In genomic region chr10:70563636-70564035, GRCm38 (mm10) we compare ENCODE assay signal across 9 mouse cellular contexts.
DNase-seq lines count a peak whose midpoint lies in the region; ATAC-seq and TF ChIP-seq lines count a peak whose summit lies in the region.
"Had no signal": no experiment of that assay in that cellular context is flagged by ENCODE, and none has a peak within 500 bp of the region (broad histone marks: within the 10 kb centered on the region; RNA-seq: fewer than 3 reads in every experiment).

No protein-coding gene starts in this region.

- no peak overlapping the region for H3K9ac ChIP-seq in forebrain, embryonic 11.5 days (ENCODE audit: low read length)
- H3K9ac ChIP-seq in forebrain, embryonic 15.5 days (replicated peaks) = no peak overlapping the region
- H3K9ac ChIP-seq in ES-E14 (ENCODE audit: insufficient read depth, low read depth, low read length, poor library complexity, severe bottlenecking) = no peak overlapping the region
- H3K9ac ChIP-seq: hindbrain, embryonic 15.5 days had no signal

- peak; percentile 78 for DNase-seq in forebrain, embryonic 11.5 days (ENCODE audit: low spot score)
- DNase-seq in ES-E14 (ENCODE audit: low read depth, low spot score) = peak; percentile 20
- peak; percentile 89 to 92 for DNase-seq in cerebellum, postnatal 10 days
- DNase-seq in gastrocnemius, postnatal 25 days = peak; percentile 19
- peak; percentile 54 to 88 for DNase-seq in layer of hippocampus, postnatal 25 days (ENCODE audit: extremely low spot score in 1 of 2, low spot score in 1 of 2)
- DNase-seq in urinary bladder, adult 2 months (ENCODE audit: low spot score) = peak; percentile 35

- no peak overlapping the region for H3K27ac ChIP-seq in forebrain, embryonic 11.5 days (ENCODE audit: low read depth, low read length)
- no peak overlapping the region for H3K27ac ChIP-seq in forebrain, embryonic 15.5 days (replicated peaks)
- no peak overlapping the region for H3K27ac ChIP-seq in ES-E14 (ENCODE audit: insufficient read depth, low read depth, low read length, poor library complexity, severe bottlenecking)

- H3K36me3 ChIP-seq in forebrain, embryonic 11.5 days (ENCODE audit: control insufficient read depth, insufficient read depth, low read length) = no peaks in the 10 kb centered on the region
- peaks cover 26% of the 10 kb centered on the region; the same call in 1 of the 2 replicates for H3K36me3 ChIP-seq in forebrain, embryonic 15.5 days
- no peaks in the 10 kb centered on the region; the same call in 1 of the 2 replicates for H3K36me3 ChIP-seq in ES-E14 (ENCODE audit: control insufficient read depth, insufficient read depth, low read length, poor library complexity, severe bottlenecking)

- 29% methylated on average over 3 of the region's 3 CpGs for WGBS in forebrain, embryonic 11.5 days
- 26% methylated on average over 3 of the region's 3 CpGs for WGBS in forebrain, embryonic 15.5 days

- no peaks in the 10 kb centered on the region for H3K27me3 ChIP-seq in forebrain, embryonic 11.5 days (ENCODE audit: control insufficient read depth, insufficient read depth, low read length)
- no peaks in the 10 kb centered on the region for H3K27me3 ChIP-seq in forebrain, embryonic 15.5 days
- H3K27me3 ChIP-seq: hindbrain, embryonic 15.5 days had no signal

- no peak overlapping the region for H3K4me2 ChIP-seq in forebrain, embryonic 11.5 days (ENCODE audit: low read depth, low read length, severe bottlenecking)
- H3K4me2 ChIP-seq in forebrain, embryonic 15.5 days (replicated peaks) = no peak overlapping the region
- H3K4me2 ChIP-seq: hindbrain, embryonic 15.5 days had no signal

- no peak overlapping the region for H3K4me3 ChIP-seq in forebrain, embryonic 11.5 days (ENCODE audit: low read depth, low read length)
- H3K4me3 ChIP-seq in forebrain, embryonic 15.5 days = no peak overlapping the region
- no peak overlapping the region for H3K4me3 ChIP-seq in ES-E14 (ENCODE audit: insufficient read depth in 1 of 2, low read depth in 1 of 2, low read length in 2 of 2, poor library complexity in 1 of 2, severe bottlenecking in 1 of 2)
- H3K4me3 ChIP-seq: hindbrain, embryonic 15.5 days had no signal

- no peak for ATAC-seq in forebrain, embryonic 11.5 days (replicated peaks; ENCODE audit: low FRiP score)
- ATAC-seq in forebrain, embryonic 15.5 days (replicated peaks) = no peak
- peak; percentile 44; the same call in 1 of the 2 replicates for ATAC-seq in megakaryocyte progenitor cell, adult 5-6 weeks (replicated peaks; ENCODE audit: poor library complexity)

- in situ Hi-C loops in ES-E14 (cut with MboI; ENCODE audit: low sequenced_read_pairs in 2 of 2, unreplicated experiment in 2 of 2) = loop anchor here in 1 of 2 experiments (25.0 kb wide), 1 partner anchor 251 kb away; no protein-coding TSS in a partner anchor

- no peaks in the 10 kb centered on the region for H3K9me3 ChIP-seq in forebrain, embryonic 11.5 days (ENCODE audit: control insufficient read depth, low read length)
- no peaks in the 10 kb centered on the region for H3K9me3 ChIP-seq in forebrain, embryonic 15.5 days
- H3K9me3 ChIP-seq in ES-E14 (ENCODE audit: control insufficient read depth, insufficient read depth, low read depth, low read length) = no peaks in the 10 kb centered on the region
- H3K9me3 ChIP-seq: hindbrain, embryonic 15.5 days had no signal

- no peaks in the 10 kb centered on the region for H3K4me1 ChIP-seq in forebrain, embryonic 11.5 days (replicated peaks; ENCODE audit: control insufficient read depth, insufficient read depth, low read length)
- H3K4me1 ChIP-seq in forebrain, embryonic 15.5 days = peaks cover 2% of the 10 kb centered on the region; the same call in 1 of the 2 replicates
- no peaks in the 10 kb centered on the region for H3K4me1 ChIP-seq in ES-E14 (ENCODE audit: control insufficient read depth in 2 of 2, insufficient read depth in 2 of 2, low read length in 2 of 2, poor library complexity in 1 of 2)
- H3K4me1 ChIP-seq: hindbrain, embryonic 15.5 days had no signal

TF ChIP-seq in ES-E14, 5 proteins besides CTCF, POLR2A, EP300 and RAD21:
- TF ChIP-seq ZC3H11A (IDR thresholded peaks at IDR 0.05; ENCODE audit: borderline replicate concordance, low read depth, low read length) (peak; percentile 96), CHD2 (IDR thresholded peaks at IDR 0.05; ENCODE audit: low read depth, low read length) (no peak), MAFK (IDR thresholded peaks at IDR 0.05; ENCODE audit: insufficient read depth, low read depth, low read length) (no peak)

Comparison
In these comparisons a context has a peak if more than half of its experiments do, and no peak if none do; other contexts are left out.
1. DNase-seq: peak in every context shown above with its lines; median percentile 90 in cerebellum, postnatal 10 days; 78 in forebrain, embryonic 11.5 days; 71 in layer of hippocampus, postnatal 25 days; 35 in urinary bladder, adult 2 months; 20 in ES-E14; 19 in gastrocnemius, postnatal 25 days.